Mouse (Mus musculus) cerebellum, adult 11 months (tissue): ENCODE results near the gene Tfr2.

Source experiments
- DNase-seq: peaks from one replicate; pipeline ENCODE4 v3.0.0; 2022

The Tfr2 gene

GRCm38 (mm10) chr5:137569665-137570064 lies at the start of gene Tfr2:
Gene Tfr2, plus strand, starts transcription at chr5:137569840.
- no peak for DNase-seq

- DNase-seq: no peak
Measured at GRCm38 (mm10) chr5:137521861-137522260, 47.8 kb upstream of the Tfr2 start.

- no peak for DNase-seq
Measured at GRCm38 (mm10) chr5:137522711-137523110, 46.9 kb upstream of the Tfr2 start.

- no peak for DNase-seq
Measured at GRCm38 (mm10) chr5:137523396-137524250, 46.0 kb upstream of the Tfr2 start.

- no peak for DNase-seq
Measured at GRCm38 (mm10) chr5:137524251-137524515, 45.5 kb upstream of the Tfr2 start.

GRCm38 (mm10) chr5:137524671-137525070 lies 45.0 kb upstream of the Tfr2 start:
- DNase-seq: no peak

- no peak for DNase-seq
Measured at GRCm38 (mm10) chr5:137525511-137525910, 44.1 kb upstream of the Tfr2 start.

- no peak for DNase-seq
Measured at GRCm38 (mm10) chr5:137526192-137526936, 43.3 kb upstream of the Tfr2 start.

- no peak for DNase-seq
Measured at GRCm38 (mm10) chr5:137527413-137527812, 42.2 kb upstream of the Tfr2 start.

- no peak for DNase-seq
Measured at GRCm38 (mm10) chr5:137528247-137528968, 41.2 kb upstream of the Tfr2 start.

GRCm38 (mm10) chr5:137529221-137529995 lies 40.2 kb upstream of the Tfr2 start:
- DNase-seq: no peak

- no peak for DNase-seq
Measured at GRCm38 (mm10) chr5:137530075-137530474, 39.6 kb upstream of the Tfr2 start.

GRCm38 (mm10) chr5:137530588-137531413 lies 38.8 kb upstream of the Tfr2 start:
- no peak for DNase-seq

GRCm38 (mm10) chr5:137531414-137532130 lies 38.1 kb upstream of the Tfr2 start:
- peak; percentile 74 for DNase-seq

- no peak for DNase-seq
Measured at GRCm38 (mm10) chr5:137532131-137532807, 37.4 kb upstream of the Tfr2 start.

- no peak for DNase-seq
Measured at GRCm38 (mm10) chr5:137532808-137533116, 36.9 kb upstream of the Tfr2 start.

GRCm38 (mm10) chr5:137533117-137533827 lies 36.4 kb upstream of the Tfr2 start, which contains the start of the genes Epo and Gnb2:
Gene Epo, minus strand, starts transcription at chr5:137533242.
Gene Gnb2, minus strand, starts transcription at chr5:137533510.
- peak; percentile 98 for DNase-seq

- DNase-seq: peak; percentile 18
Measured at GRCm38 (mm10) chr5:137534762-137535161, 34.9 kb upstream of the Tfr2 start.

GRCm38 (mm10) chr5:137535318-137535717 lies 34.3 kb upstream of the Tfr2 start:
- peak; percentile 2 for DNase-seq

- no peak for DNase-seq
Measured at GRCm38 (mm10) chr5:137537461-137537860, 32.2 kb upstream of the Tfr2 start.
